Mouse (Mus musculus) midbrain, embryonic 16.5 days (tissue): ENCODE data around the gene Glyctk. TPM values are rescaled to one million over a fixed set of nuclear protein-coding genes. Genes with fewer than 3 reads are reported as not detected.

Experiments used
- ATAC-seq: fragments of 200-750 bp; cut with Nextera tagmentation; 2 replicates; pipeline ENCODE4 v1.8.0; 2017; ENCODE audit warnings: moderate TSS enrichment
- H3K27ac ChIP-seq: fragments of 300-500 bp; sonication (generic); 2 replicates; pipeline ENCODE4 v1.5.1; 2014; ENCODE audit warnings: mild to moderate bottlenecking, low read length, mixed read lengths
- H3K27me3 ChIP-seq: fragments of 300-500 bp; sonication (generic); 2 replicates; pipeline ENCODE4 v1.6.1; 2014; ENCODE audit warnings: low read depth, low read length, mixed read lengths; ENCODE audit not compliant: control insufficient read depth, insufficient read depth
- H3K36me3 ChIP-seq: fragments of 300-500 bp; sonication (generic); 2 replicates; pipeline ENCODE4 v1.6.1; 2014; ENCODE audit warnings: mild to moderate bottlenecking, low read length, moderate library complexity, mixed read lengths; ENCODE audit not compliant: control insufficient read depth, insufficient read depth
- H3K4me1 ChIP-seq: fragments of 300-500 bp; sonication (generic); 2 replicates; pipeline ENCODE4 v1.6.1; 2014; ENCODE audit warnings: mild to moderate bottlenecking, low read length, mixed read lengths; ENCODE audit not compliant: control insufficient read depth, insufficient read depth
- H3K4me2 ChIP-seq: fragments of 300-500 bp; sonication (generic); 2 replicates; pipeline ENCODE4 v1.6.1; 2014; ENCODE audit warnings: mild to moderate bottlenecking, low read length, mixed read lengths
- H3K4me3 ChIP-seq: fragments of 300-500 bp; sonication (generic); 2 replicates; pipeline ENCODE4 v1.5.1; 2014; ENCODE audit warnings: low read depth, mild to moderate bottlenecking, low read length, moderate library complexity, mixed read lengths
- H3K9ac ChIP-seq: fragments of 300-500 bp; sonication (generic); 2 replicates; pipeline ENCODE4 v1.6.1; 2014; ENCODE audit warnings: low read depth, low read length, mixed read lengths
- H3K9me3 ChIP-seq: fragments of 300-500 bp; sonication (generic); replicated peaks from 2 replicates; pipeline ENCODE4 v1.6.1; 2014; ENCODE audit warnings: mild to moderate bottlenecking, low read length, mixed read lengths; ENCODE audit not compliant: control insufficient read depth, poor library complexity, severe bottlenecking
- WGBS: fragments of 180-500 bp; shearing (Covaris S2); extraction: QIAGEN DNeasy Blood & Tissue Kit; methylation state at CpG from one replicate; pipeline ENCODE4 v1.1.7; 2014; 5-methylcytosine and 5-hydroxymethylcytosine counted together
- polyA plus RNA-seq: library from polyadenylated mRNA; unstranded; fragments of >200 nt; fragmentation: Nextera tagmentation; extraction: Ambion mirVana; gene quantifications from 2 replicates; pipeline ENCODE4 v1.2.1, GENCODE M21; 2015

Glyctk gene
- polyA plus RNA-seq, 1 experiment from 2014 or later, result 3.5 TPM

DNA sequence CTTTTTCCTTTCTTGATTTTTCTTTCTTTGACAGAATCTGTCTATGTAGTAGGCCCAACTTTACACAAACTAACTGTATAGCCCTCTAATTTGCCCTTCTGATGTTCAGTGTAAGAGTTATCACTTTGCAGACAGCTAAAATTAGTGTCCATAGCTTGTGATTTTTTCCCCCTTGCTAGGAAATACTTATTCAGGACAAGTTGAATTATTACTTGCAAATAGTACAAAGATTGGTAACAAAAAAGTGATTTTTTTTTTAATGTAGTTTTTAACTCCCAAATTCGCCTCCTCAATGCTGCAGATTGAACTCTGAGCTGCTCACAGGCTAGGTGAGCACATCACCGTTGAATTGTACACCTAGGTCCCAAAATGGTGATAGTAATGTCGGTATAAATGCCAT, 22.0 kb upstream of the Glyctk start:
- H3K36me3 ChIP-seq, result peaks cover 30% of the 10 kb centered on the region
- no peaks in the 10 kb centered on the region for H3K27me3 ChIP-seq
- no peak overlapping the region for H3K27ac ChIP-seq
- H3K9ac ChIP-seq, result no peak overlapping the region
- H3K9me3 ChIP-seq, result no peaks in the 10 kb centered on the region
- H3K4me1 ChIP-seq, result peaks cover 6% of the 10 kb centered on the region
- 97% methylated on average over 3 of the region's 3 CpGs for WGBS
- H3K4me2 ChIP-seq, result no peak overlapping the region
- H3K4me3 ChIP-seq, result no peak overlapping the region
- ATAC-seq, result no peak

DNA sequence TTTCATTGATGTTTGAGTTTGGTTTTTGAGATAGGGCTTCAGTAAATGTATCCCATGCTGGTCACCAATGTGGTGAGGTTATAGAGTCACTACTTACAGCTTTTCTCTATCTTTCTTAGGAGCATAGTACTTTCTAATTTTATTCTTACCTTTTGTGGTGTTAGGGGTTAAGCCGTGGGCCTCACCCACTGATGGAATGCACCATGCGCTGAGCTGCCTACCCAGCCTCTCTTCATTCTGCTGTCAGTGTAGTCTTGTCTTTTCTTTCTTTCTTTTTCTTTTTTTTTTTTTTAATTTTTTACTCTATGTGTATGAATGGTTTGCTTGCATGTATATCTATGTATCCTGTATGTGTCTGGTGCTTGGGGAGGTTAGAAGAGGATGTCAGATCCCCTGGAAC, 21.5 kb upstream of the Glyctk start:
- WGBS, result 92% methylated on average over 2 of the region's 2 CpGs
- Histone ChIP-seq H3K4me3 (no peak overlapping the region), H3K4me2 (no peak overlapping the region), H3K27ac (no peak overlapping the region), H3K9ac (no peak overlapping the region), H3K4me1 (peaks cover 11% of the 10 kb centered on the region), H3K9me3 (no peaks in the 10 kb centered on the region), H3K27me3 (no peaks in the 10 kb centered on the region), H3K36me3 (peaks cover 28% of the 10 kb centered on the region)
- ATAC-seq, result no peak

DNA sequence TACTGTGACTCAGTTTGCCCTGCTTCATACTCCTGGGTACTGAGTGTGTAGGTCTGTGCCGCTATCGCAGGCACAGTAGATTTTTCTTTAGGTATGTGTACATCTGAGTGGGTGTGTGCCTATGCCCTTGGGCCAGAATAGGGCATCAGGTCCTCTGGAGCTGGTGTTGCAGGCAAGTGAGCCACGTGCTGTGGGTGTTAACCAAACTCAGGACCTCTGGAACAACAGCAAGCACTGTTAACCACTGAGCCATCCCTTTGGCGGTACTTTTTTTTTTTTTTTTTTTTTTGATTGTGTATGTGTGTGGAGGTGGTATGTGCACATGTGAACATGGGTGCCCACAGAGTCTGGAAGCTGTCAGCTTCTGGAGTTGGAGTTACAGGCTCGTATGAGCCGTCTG, 19.9 kb upstream of the Glyctk start:
- Histone ChIP-seq H3K9ac (no peak overlapping the region), H3K36me3 (peaks cover 15% of the 10 kb centered on the region), H3K4me2 (no peak overlapping the region), H3K9me3 (no peaks in the 10 kb centered on the region), H3K27me3 (no peaks in the 10 kb centered on the region), H3K4me1 (peaks cover 25% of the 10 kb centered on the region), H3K4me3 (no peak overlapping the region), H3K27ac (no peak overlapping the region)
- 94% methylated on average over 6 of the region's 6 CpGs for WGBS
- ATAC-seq, result no peak

DNA sequence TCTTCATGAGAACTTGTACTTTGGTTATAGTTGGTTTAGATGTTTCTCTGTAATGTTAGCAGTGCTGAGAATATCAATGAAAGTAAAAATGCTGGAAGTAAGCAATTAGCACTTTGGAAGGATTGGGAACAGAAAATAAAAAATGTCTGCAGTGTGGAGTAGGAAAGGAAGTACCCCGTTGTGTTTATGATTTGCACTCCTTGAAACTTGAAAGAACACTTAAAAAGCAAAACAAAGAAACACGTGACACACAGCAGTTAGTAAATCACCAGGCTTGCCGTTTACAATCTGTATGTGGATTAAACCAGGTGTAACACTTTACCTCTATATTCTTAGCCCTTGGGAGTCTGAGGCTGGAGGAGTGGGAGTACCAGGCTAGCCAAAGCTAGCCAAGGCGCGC, 18.8 kb upstream of the Glyctk start:
- Histone ChIP-seq H3K36me3 (peaks cover 13% of the 10 kb centered on the region), H3K9me3 (no peaks in the 10 kb centered on the region), H3K27me3 (no peaks in the 10 kb centered on the region), H3K4me3 (no peak overlapping the region), H3K27ac (no peak overlapping the region), H3K4me2 (no peak overlapping the region), H3K4me1 (peaks cover 28% of the 10 kb centered on the region), H3K9ac (no peak overlapping the region)
- WGBS, result 86% methylated on average over 5 of the region's 5 CpGs
- ATAC-seq, result no peak

DNA sequence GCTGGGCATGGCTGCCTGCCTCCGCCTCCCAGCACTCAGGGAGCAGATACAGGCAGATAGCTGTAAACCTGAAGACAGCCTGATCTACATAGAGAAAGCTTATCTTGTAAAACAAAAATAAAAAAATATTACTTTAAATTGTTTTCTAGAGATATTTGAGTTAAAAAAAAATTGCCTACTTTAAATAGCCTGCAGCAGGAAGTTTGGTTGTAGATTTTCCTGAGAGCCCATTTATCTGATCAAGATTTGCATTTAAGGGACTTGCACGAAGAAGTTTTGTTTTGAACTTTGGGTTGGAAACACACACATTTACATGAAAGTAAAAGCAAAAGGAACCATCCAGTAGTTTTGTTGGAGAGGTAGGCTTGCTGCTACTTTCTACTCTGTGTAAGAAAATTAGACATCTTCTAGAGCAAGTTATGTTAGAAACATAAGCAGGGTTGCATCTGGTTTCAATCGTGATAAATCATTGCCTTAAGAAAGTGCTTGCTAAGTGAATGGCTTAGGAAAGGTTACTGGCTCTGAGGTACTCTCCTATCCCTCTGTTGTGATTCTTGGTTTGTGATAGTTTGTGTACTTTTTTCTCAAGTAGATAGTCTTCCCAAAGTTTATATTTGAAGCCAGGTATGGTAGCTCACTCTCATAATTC, 17.7 kb upstream of the Glyctk start:
- 82% methylated on average over 3 of the region's 3 CpGs for WGBS
- ATAC-seq, result no peak
- no peaks in the 10 kb centered on the region for H3K9me3 ChIP-seq
- no peak overlapping the region for H3K4me2 ChIP-seq
- no peak overlapping the region for H3K4me3 ChIP-seq
- H3K36me3 ChIP-seq, result peaks cover 13% of the 10 kb centered on the region; the same call in 1 of the 2 replicates
- H3K4me1 ChIP-seq, result peaks cover 28% of the 10 kb centered on the region
- H3K9ac ChIP-seq, result no peak overlapping the region
- H3K27me3 ChIP-seq, result no peaks in the 10 kb centered on the region
- H3K27ac ChIP-seq, result no peak overlapping the region

DNA sequence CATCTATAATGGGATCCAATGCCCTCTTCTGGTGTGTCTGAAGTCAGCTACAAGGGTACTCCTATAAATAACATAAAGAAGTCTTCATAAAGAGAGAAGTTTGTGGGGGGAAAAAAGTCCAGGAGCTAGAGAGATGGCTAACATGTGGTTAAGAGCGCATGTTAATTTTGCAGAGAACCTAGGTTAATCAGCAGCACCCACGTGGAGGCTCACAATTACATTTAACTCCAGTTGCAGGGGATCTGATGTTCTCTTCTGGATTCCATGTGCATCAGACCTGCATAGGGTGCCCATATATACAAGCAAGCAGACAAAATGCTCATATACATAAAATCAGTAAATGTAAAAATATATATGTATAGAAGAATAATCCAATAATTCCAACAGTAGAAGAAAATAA, 15.4 kb upstream of the Glyctk start:
- peak overlapping the region; percentile 90 for H3K4me2 ChIP-seq
- H3K9ac ChIP-seq, result no peak overlapping the region
- peak overlapping the region; percentile 66 for H3K4me3 ChIP-seq
- WGBS, result 64% methylated on average over 2 of the region's 2 CpGs
- H3K27ac ChIP-seq, result no peak overlapping the region
- ATAC-seq, result no peak
- H3K27me3 ChIP-seq, result no peaks in the 10 kb centered on the region
- H3K36me3 ChIP-seq, result peaks cover 13% of the 10 kb centered on the region; the same call in 1 of the 2 replicates
- H3K9me3 ChIP-seq, result no peaks in the 10 kb centered on the region
- H3K4me1 ChIP-seq, result peaks cover 34% of the 10 kb centered on the region

DNA sequence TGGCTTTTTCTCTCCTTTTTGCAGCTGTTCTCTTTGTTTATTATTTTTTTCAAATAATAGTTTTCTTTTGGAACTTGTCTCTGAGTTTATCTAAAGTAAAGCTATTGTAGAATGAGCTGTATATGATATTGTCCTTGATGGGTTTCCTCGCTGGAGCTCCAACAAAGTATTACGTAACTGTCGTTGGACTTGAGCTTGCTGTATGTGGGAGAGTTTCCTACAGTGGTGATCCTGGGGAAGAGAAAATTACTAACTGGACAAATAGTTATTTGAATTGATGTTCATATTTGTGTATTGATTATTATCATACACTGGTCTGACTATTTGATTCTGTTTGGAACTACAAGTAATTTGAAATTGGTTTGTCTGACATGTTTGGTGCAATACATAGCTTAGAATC, 14.6 kb upstream of the Glyctk start:
- 15% methylated on average over 3 of the region's 3 CpGs for WGBS
- Histone ChIP-seq H3K4me3 (peak overlapping the region; percentile 66), H3K4me2 (peak overlapping the region; percentile 90), H3K27me3 (no peaks in the 10 kb centered on the region), H3K9ac (no peak overlapping the region), H3K4me1 (peaks cover 34% of the 10 kb centered on the region), H3K9me3 (no peaks in the 10 kb centered on the region), H3K36me3 (peaks cover 7% of the 10 kb centered on the region; the same call in 1 of the 2 replicates), H3K27ac (no peak overlapping the region)
- no peak for ATAC-seq

DNA sequence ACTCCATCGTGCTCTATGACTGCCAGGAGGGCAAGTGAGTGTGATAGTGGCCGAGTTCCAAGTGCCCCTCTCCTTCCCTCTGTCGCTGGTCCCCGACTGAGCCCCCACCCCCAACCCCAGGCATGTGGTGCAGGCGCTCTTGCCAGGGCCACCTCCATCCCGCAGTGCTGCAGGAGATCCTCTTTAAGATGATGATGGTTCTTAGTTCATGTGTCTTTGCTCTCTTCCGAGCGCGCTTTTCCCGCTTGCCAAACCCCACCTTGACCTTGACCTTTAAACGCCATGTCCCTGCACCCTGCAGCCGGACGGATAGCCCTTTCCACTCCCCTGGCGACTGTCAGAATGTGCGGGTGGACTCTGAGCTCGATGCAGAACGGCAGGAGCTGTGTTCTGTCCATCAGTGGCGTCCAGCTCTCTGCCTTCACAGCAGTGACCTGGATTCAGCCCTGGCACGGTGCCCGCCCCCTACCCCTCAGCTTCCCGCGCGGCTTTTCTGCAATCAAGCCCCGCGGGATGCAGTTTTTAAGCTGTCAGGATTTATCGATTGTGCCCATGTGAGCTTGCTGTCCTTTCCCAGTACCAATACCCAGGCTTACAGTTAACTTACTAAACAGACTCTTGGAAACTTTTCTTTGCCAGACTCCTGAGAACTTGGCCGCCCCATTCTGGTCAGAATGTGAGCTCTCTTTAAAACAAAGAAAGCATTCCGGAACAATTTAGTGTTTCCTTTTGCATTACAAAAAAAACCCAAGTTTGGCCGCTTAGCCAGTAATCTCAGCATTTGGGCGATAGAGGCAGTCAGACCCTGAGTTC, 13.6 kb upstream of the Glyctk start:
- Histone ChIP-seq H3K9ac (peak overlapping the region; percentile 96), H3K36me3 (no peaks in the 10 kb centered on the region), H3K9me3 (no peaks in the 10 kb centered on the region), H3K27me3 (no peaks in the 10 kb centered on the region), H3K4me1 (peaks cover 34% of the 10 kb centered on the region), H3K4me3 (peak overlapping the region; percentile 66), H3K27ac (peak overlapping the region; percentile 98), H3K4me2 (peak overlapping the region; percentile 90)
- peak; percentile 78 for ATAC-seq
- WGBS, result under 1% methylated on average over 28 of the region's 30 CpGs
